Mouse (Mus musculus): Measurements from ENCODE around the gene Gm16513. TPM values are rescaled to one million over a fixed set of nuclear protein-coding genes. Genes with fewer than 3 reads are reported as not detected.

Gm16513 gene
- polyA plus RNA-seq (2015; fragmentation: Nextera tagmentation; extraction: Ambion mirVana), result not detected in 2 replicates

GRCm38 (mm10) chr5:95182324-95182723 is at the start of gene Gm16513:
Gm16513 (plus strand) TSS chr5:95182624.

Other genes starting within 250 kb of the Gm16513 start
- gene Gm6367, start 194.0 kb upstream of the Gm16513 start, polyA plus RNA-seq (2015; fragmentation: Nextera tagmentation; extraction: Ambion mirVana), result not detected in 2 replicates
- gene Gm7942, start 75.7 kb upstream of the Gm16513 start, polyA plus RNA-seq (2015; fragmentation: Nextera tagmentation; extraction: Ambion mirVana), result not detected in 2 replicates
- gene Gm10424, start 90.1 kb downstream of the Gm16513 start, polyA plus RNA-seq (2015; fragmentation: Nextera tagmentation; extraction: Ambion mirVana), result not detected in 2 replicates
- not detected in 2 replicates for gene Gm3259, start 123.3 kb downstream of the Gm16513 start, polyA plus RNA-seq (2015; fragmentation: Nextera tagmentation; extraction: Ambion mirVana)